Mouse (Mus musculus) cerebellum, adult 2 months (tissue): Measurements from ENCODE around the gene Tet1.

Experiments used
- CTCF ChIP-seq: fragments of 200-500 bp; IDR thresholded peaks from 2 replicates; pipeline ENCODE4 v1.5.1; 2011; ENCODE audit warnings: low read depth, mild to moderate bottlenecking, control low read depth, low read length, moderate library complexity, borderline replicate concordance; ENCODE audit not compliant: insufficient read depth
- POLR2A ChIP-seq: fragments of 200-500 bp; IDR thresholded peaks from 2 replicates; pipeline ENCODE4 v1.6.1; 2011; ENCODE audit warnings: low read length, control low read depth, borderline replicate concordance; ENCODE audit not compliant: insufficient read depth

DNA sequence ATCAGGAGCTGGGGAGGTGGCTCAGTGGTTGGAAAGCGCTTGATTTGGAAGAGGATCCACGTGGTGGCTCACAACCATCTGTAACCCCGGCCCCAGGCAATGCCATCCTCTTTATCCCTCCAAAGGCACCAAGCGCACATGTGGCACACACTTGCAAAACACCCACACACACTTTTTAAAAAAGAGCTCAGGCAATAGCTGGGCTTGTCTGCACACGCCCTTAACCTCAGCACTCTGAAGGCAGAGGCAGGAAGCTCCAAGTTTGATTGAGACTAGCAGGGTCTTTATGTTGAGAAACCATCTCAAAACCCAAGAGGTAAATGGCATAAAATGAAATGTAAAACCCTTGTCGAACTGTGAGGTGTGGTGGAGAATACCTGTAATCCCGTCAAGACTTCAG is 57.2 kb downstream of the Tet1 start:
- TF ChIP-seq POLR2A, result no peak
- no peak for TF ChIP-seq CTCF
